Mouse (Mus musculus) natural killer cell, adult 2 months (primary cell): ENCODE measurements around the gene Fggy.
A peak's percentile ranks its signal among the peaks of the same experiment; 100 is the strongest.

Experiments used
- DNase-seq, 2 experiments: peaks; one replicate each; pipeline ENCODE4 v3.0.0; 2022; ENCODE audit warnings: low spot score in 2 of 2

Fggy gene

GRCm38 (mm10) chr4:95906141-95906540, 348.8 kb downstream of the Fggy start:
- DNase-seq, result no peak

DNA sequence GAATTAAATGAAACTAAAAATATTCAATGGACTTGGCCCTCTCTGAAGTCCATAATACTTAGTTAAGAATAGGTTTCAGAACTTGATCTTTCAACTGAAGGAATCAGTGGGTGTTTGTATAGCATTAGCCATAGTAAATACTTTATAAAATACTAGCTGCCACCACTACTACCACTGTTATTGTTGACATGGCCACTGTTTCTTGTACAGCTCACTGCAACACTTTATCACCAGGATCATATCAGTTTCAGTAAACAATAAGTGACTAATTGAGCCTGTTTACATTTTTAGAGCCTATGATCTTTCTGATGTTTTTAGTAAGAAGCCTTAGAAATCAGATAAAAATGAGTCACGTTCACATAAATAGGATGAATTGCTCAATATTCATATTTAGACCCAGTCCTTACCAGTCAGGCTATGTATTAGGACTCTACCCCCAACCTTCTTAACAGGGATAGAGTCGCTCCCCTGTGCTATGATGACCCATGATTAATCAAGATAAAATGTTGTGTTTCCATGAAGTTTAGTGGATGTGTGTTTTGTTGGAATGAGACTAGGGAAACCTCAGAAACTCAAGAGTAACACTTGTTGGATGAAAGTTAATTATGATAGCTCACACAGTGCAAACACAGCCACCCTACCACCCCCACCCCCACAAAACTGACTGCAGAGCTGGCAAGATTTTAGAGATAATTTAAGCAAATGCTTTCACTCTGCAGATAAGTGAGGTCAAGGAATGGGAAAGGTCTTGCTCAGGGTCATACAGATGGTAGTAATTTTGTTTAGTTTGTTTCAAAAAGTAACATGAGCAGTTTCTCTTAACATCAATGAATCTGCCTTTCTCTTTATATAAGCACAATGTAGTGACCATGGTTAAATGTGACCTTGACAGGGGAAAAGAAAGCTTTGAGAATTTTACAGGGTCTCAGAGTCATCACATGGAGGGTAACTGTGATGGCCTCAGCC, 352.7 kb downstream of the Fggy start:
- no peak for DNase-seq

GRCm38 (mm10) chr4:95913026-95913425, 355.7 kb downstream of the Fggy start:
- no peak for DNase-seq

- no peak for DNase-seq
Observed at GRCm38 (mm10) chr4:95915628-95916579, 358.6 kb downstream of the Fggy start.

DNA sequence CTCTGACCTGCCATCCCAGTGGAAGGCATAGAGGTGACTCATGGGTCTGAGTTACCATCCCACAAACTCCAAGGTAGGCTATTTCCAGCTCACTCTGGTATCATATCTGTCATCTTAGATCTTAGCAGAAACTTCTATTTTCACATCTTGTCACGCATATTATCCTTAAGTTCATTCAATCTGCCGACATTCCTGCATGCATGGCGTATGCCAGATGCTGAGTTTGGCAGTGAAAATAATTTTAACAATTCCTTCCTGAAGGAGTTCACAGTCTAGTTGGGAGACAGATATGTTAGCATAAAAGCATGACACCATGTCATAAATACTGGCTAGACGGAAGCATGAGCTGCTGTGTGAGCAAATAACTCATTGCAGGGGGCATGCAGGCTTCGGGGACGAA, 360.4 kb downstream of the Fggy start:
- no peak for DNase-seq

GRCm38 (mm10) chr4:95920448-95920847, 363.1 kb downstream of the Fggy start:
- DNase-seq, result no peak

DNA sequence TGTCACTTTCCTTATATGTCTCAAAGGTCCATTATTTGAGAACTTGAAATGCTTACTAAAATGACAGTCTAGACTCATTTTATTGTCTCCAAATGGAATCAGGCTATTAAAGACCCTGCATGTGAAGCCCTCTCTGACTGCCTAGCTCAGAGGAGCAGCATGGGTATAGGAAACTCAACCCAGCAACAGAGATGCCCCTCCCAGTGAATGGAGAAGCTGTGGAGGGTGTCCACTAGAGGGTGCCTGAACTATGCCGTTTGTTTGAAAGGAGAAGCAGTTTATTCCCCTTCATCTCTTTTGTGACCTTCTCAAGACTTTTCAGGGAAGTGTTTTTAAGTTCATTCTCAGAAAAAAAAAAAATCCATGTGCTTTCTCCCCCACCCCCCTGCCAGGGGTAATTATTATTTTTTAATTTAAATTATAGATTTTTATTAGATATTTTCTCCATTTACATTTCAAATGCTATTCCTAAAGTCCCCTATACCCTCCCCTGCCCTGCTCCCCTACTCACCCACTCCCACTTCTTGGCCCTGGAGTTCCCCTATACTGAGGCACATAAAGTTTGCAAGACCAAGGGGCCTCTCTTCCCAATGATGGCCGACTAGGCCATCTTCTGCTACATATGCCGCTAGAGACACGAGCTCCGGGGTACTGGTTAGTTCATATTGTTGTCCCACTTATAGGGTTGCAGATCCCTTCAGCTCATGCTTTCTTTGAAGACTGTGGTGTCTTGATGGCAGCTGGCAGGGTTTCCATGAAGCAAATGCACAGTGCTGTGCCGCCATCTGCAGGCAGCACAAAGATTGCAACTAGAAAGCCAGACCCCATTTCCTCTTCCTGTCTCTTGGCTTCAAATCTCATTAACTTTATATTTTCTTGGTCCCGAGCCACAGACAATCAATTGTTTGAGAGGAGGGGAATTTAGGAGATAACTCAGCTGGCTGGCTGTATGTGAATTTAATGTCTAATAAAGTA, 367.2 kb downstream of the Fggy start:
- DNase-seq, result peak; percentile 19 to 61

GRCm38 (mm10) chr4:95928846-95929245, 371.5 kb downstream of the Fggy start:
- no peak for DNase-seq

DNA sequence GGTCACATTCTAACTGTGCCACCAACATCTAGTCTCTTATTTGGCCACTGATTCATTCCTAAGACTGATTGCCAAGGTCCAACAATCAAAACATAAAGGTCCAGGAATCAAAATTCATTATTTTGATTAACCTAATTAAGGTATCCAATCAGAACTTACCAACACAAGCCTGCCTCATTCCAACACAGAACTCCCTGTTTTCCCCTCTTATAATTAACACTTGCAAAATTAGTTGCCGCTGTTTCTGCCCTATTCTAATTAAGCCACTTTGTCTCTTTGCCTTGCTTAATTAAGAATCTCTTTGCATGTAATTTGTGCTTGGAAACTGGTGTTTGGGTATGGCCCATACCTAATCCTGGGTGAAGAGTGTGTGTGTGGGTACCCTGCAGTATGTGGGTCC, 372.6 kb downstream of the Fggy start:
- no peak for DNase-seq

DNA sequence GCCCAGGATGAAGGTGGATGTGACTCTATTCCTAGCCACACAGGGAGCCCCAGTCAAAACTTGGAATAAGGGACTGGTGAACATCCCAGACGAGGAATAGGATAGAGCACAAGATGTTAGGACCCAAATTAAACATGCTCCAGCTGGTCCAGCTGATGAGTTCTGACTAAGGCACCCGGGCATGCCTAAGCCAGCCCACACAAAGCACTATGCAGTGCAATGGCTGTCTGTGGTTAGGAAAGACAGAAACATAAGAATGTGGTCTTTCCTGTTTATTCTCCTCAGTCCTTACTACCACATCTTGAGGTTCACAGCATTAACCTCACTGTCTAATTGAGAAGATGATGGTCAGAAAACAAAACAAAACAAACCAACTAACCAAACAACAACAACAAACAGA, 374.0 kb downstream of the Fggy start:
- DNase-seq, result no peak

DNA sequence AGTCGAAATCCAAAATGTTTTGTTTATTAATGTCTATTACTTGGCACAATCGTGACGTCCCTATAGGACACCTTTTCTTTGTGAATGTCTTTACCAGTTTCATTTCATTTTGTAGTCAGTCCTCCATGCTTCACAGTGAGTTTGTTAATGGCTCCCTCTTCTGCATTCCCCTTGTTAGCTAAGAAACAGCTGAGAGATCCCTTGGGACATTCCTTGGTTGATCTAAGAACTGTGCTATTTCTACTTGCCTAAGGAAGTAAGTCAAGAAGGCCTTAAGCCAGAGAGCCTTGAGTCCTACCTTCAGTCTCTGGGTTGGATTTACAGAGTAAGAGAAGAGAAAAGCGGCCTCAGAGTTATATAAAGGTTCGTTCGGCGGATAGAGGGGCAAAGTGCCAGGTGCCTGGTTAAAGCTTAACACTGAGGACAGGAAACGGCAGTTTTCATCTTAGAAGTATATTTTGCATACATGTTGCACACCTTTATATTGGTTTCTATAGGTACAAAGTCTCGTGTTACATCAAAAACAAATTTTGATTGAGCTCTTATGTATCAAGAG, 376.6 kb downstream of the Fggy start:
- no peak for DNase-seq

- no peak for DNase-seq
Observed at GRCm38 (mm10) chr4:95934384-95935035, 377.2 kb downstream of the Fggy start.

- no peak for DNase-seq
Observed at GRCm38 (mm10) chr4:95938701-95939100, 381.4 kb downstream of the Fggy start.

GRCm38 (mm10) chr4:95947896-95948295, 390.6 kb downstream of the Fggy start:
- DNase-seq, result no peak

GRCm38 (mm10) chr4:95953328-95953727, 396.0 kb downstream of the Fggy start:
- no peak for DNase-seq

DNA sequence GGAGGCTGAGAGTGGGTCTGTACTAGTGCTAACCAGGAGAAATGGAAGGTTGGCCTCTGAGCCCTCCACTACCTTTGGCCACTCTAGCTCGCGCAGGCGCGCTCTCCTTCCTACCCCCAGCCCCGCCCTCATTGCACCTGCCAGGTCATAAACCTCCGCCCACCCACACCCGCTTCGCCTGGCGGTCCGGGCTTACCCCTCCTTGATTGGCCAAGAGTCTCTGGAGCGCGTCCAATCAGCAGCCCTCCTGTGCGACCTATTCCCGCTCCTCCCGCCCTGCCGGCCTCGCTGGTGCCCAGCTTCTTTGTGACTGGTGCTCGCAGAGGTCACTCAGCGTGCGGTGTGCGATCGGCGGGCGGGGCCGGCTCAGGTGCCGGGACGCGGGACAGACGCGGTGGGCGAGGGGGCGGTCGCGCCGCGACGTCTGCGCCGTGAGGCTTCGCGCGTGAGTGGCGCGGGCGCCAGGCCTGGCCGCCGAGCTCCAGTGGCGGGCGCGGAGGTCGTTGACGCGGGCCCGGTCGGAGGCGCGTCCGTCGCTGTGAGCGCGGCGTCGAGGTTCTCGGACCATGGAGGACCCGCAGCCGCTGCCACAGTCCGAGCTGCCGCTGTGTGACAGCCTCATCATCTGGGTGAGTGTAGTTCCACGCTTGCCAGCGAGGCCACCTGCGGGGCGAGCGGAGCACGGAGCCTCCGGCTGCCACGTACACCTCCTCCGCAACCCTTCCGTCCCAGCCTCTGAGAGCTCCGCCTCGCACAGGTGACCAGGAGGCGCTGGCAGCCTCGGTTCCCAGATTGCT, 409.8 kb downstream of the Fggy start, which contains the start of gene Hook1:
Hook1 (plus strand) TSS at position 313 of the 797 bp plus-strand sequence.
- peak; percentile 80 to 92 for DNase-seq
